Mouse (Mus musculus): ENCODE data around the gene Stxbp2.
A peak's percentile ranks its signal among the peaks of the same experiment; 100 is the strongest.
"Not testable (repeated sequence)": the region's sequence is repeated elsewhere in the genome, so short reads cannot be mapped to it uniquely, and the experiment has no call there.

The Stxbp2 gene

GRCm38 (mm10) chr8:3630647-3631477 is at the start of gene Stxbp2:
Gene Stxbp2 (plus strand): TSS chr8:3630955.
- peak; percentile 45 for DNase-seq (ENCODE audit: low read depth, low spot score)

DNA sequence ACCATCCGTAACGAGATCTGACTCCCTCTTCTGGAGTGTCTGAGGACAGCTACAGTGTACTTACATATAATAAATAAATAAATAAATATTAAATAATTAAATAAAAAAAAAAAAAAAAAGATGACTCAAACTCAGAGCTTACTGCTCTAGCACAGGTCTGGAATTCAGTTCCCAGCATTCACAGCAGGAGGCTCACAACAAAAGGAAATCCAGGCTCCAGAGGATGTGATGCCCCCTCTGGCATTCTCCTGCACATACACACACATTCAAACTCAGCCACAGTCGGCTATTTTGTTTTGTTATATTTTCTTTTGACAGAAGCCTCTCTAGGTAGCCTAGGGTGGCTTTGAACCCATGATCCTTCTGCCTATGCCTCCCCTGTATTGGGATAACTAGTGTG is 48.8 kb upstream of the Stxbp2 start:
- not testable (repeated sequence) for DNase-seq (ENCODE audit: low read depth, low spot score)

GRCm38 (mm10) chr8:3586452-3586851 is 44.3 kb upstream of the Stxbp2 start:
- no peak for DNase-seq (ENCODE audit: low read depth, low spot score)

- no peak for DNase-seq (ENCODE audit: low read depth, low spot score)
These were observed 43.8 kb upstream of the Stxbp2 start, which contains the start of gene Camsap3 for GRCm38 (mm10) chr8:3586993-3587390. Gene Camsap3 (plus strand): TSS chr8:3587293.

- peak; percentile 50 for DNase-seq (ENCODE audit: low read depth, low spot score)
These were observed 43.1 kb upstream of the Stxbp2 start for GRCm38 (mm10) chr8:3587391-3588257.

DNA sequence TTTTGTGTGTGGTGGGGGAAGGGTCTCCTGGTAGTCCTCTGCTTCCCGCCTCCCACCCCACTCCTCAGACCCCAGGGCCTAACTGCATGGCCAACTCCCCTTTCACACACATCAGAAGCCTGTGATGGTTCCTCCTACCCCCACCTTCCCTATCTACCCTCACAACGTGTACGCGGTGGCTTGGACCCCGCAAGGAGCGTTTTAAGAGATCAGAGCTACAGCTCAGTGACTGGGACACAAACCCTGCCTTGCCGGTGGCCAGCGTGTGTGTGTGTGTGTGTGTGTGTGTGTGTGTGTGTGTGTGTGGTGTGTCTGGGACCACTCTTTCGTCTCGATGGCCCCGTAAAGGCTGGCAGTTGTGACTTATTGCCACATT is 42.5 kb upstream of the Stxbp2 start:
- DNase-seq (ENCODE audit: low read depth, low spot score) = no peak

DNA sequence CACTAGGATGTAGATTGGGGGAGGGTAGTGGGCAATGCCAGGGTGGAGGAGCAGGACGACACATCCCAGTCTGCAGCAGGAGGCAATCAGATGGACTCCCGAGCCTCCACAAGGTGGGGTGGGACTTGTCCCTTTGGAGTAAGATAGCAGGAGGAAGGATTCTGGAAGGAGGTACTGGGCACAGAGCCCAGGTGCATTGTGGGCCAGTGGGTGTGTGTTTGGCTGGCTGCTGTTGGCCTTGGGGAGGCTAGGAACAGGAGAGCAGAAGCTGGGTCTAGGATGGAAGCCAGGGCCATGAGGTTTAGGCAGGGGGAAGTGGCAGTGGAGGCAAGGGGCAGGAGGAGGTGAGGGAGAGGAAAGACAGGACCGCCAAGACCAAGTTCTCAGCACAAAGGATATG is 37.3 kb upstream of the Stxbp2 start:
- no peak for DNase-seq (ENCODE audit: low read depth, low spot score)

DNA sequence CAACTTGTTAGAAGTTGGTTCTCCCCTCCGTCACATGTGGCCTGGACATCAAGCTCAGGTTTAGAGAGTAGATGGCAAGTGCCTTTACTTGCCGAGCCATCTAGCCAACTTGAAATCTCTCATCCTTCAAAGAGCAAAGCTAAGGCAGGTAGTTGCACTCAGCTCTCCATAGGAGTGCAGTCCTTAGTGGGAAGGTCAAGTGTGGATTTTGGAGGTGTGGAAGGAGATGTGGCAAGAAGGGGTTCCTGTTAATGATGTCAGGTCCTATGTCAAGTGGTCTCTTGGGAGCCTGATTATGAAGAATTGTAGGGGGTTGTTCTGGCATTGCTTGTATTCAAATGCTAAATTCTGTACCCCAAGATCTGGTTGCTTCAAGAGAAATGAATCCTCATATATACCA is 36.3 kb upstream of the Stxbp2 start:
- no peak for DNase-seq (ENCODE audit: low read depth, low spot score)

DNA sequence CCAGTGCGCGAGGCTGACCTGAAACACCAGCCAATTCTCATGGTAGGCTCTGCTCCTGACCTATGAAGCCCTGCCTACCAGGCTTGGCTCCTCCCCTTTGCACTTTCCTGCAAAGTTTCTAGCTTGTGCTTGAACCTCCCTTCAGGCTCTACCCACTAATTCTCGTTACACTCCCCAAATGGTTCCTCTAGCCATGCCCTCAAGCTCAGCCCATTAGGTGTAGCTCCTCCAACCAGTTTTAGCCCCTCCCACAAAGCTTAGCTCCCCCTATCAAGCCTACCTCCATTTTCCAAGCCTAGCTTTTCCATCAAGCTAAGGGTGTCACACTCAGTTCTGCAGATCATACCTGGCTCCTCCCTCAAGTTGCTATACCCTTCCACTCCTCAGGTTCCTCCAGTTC is 32.7 kb upstream of the Stxbp2 start:
- no peak for DNase-seq (ENCODE audit: low read depth, low spot score)

- no peak for DNase-seq (ENCODE audit: low read depth, low spot score)
These were observed 31.5 kb upstream of the Stxbp2 start for GRCm38 (mm10) chr8:3599219-3599618.

DNA sequence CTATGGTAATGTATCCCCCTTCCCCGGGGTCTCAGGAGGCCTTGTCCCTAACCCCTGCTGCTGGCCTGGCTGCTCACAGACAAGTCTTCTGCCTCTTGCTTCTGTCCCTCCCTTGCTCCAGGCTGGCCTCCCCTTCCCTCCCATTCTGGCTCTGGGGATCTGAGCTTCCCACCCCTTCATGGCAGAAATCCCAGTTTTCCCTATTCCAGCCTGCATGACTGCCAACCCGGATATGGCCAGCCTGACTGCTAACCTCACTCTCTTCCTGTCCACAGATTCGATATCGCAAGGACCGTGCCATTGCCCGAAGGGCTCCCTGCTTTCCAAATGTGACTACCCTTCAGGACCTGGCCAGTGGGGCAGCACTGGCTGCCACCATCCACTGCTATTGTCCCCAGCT is 30.4 kb upstream of the Stxbp2 start:
- no peak for DNase-seq (ENCODE audit: low read depth, low spot score)

DNA sequence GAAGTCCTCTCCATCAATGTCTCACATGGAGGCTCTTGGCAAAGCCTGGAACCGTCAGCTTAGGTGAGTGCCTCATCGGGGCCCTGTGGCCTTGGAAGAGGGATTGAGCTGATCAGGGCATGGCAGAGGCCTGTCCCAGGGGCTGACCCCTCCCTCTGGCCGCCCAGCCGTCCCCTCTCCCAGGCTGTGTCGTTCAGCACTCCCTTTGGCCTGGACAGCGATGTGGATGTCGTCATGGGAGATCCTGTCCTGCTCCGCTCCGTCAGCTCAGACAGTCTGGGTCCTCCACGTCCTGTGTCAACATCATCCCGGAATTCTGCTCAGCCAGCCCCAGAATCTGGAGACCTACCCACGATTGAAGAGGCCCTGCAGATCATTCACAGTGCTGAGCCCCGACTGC is 27.3 kb upstream of the Stxbp2 start:
- no peak for DNase-seq (ENCODE audit: low read depth, low spot score)

DNA sequence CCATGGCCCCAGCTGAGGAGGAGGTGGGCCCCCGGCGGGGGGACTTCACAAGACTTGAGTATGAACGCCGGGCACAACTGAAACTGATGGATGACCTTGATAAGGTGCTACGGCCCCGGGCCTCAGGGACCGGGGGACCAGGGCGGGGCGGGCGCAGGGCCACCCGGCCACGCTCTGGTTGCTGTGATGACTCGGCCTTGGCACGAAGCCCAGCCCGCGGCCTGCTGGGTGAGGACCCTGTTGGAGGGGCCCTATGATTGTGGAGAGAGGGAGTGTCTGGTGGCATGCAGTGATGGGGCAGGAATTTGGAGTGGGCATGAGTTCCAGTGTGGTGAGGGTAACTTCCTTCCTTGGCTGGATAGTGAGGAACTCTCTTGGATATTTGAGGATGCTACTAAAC is 24.2 kb upstream of the Stxbp2 start:
- DNase-seq (ENCODE audit: low read depth, low spot score) = no peak

DNA sequence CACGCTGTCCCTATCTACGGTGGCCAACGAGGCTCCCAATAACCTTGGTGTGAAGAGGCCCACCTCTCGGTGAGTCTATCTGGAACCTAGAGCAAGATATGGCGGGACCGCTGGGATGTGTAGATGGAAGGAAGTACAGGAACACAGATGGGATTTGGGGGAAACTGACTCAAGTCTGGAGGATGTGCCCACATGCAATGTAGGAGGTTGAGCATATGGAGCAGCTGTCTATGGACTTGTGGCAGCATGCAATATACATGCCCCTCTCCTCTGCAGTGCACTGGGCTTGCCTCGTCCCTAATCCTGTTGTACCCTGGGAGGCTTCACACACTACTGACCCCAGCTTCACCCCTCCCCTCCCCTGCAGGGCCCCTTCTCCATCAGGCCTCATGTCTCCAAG is 22.9 kb upstream of the Stxbp2 start:
- no peak for DNase-seq (ENCODE audit: low read depth, low spot score)

DNA sequence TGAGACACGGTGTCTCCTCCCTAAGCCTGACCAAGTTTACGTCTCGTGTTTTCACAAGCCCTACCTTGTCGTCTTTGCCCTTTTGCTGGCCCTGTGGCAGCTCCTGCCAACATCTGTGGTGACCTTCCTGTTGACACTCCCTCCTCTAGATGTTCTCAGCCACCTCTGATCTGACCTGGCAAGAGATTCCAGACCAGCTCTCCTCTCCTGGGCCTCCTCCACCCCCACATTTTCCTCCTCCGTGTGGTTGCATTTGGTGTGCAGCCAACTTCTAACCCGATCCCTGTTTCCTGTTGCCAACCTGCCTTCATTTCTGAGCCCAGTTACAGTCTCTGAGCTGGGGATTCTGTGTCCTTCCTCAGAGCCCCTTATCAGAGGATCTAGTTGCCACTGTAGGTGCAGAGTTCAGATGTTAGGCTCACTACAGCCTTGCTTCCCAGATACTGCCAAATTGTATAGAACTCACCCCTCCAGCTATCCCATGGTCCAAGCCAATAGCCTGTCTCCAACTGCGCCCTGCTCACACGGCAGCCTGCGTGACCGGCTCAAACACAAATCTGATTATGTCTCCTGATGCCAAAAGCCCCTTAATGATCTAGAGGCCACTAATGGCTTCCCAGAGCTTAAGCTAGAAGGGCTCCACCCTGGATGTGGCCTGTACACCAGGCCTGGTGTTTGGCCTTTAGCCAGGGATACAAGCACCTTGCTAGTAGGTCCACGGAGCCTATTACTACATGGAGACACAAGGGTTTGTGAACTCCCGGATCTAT is 21.5 kb upstream of the Stxbp2 start:
- peak; percentile 75 for DNase-seq (ENCODE audit: low read depth, low spot score)

- no peak for DNase-seq (ENCODE audit: low read depth, low spot score)
These were observed 21.0 kb upstream of the Stxbp2 start for GRCm38 (mm10) chr8:3609816-3610150.

DNA sequence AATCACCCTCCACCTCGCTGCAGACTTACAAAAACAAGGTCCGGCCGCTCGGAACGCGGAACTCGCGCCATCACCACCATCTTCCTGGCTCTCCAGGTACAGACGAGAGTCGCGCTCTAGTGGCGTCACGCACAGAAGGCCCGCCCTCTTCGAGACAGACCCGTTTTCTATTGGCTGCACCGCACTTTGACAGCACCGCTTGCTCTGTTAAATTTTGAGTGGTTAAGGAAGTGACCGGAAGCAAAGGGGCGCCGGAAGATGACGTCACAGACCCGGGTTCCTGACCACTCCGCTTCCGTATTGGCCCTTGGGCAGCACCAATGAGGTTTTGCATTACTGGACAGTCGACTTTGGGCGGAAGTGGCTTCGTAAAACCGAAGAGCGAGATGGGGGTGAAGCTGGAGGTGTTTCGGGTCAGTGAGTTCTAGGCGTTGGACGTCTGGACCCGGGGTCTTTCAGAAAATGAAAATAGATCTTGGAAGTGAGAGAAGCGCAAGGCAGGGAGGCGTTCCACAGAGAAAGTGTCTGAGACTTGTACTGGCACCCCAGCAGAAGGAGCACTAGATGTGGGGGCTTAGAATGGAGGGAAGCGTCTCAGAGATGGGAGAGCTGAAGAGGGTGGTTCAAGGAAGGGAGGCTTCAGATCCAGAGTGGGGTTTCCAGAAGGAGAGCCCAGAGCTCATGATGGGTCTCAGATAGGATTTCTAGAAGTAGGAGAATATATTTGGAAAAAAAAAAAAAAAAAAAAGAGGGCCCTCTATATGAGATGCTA is 9.4 kb upstream of the Stxbp2 start, which contains the start of the genes Xab2 and Pet100:
Gene Xab2, minus strand, starts transcription at position 118 of the 772 bp plus-strand sequence.
Gene Pet100, plus strand, starts transcription at position 350 of the 772 bp plus-strand sequence.
- DNase-seq (ENCODE audit: low read depth, low spot score) = peak; percentile 100

- DNase-seq (ENCODE audit: low read depth, low spot score) = no peak
These were observed 8.6 kb upstream of the Stxbp2 start for GRCm38 (mm10) chr8:3622119-3622518.

GRCm38 (mm10) chr8:3625445-3625844 is 5.3 kb upstream of the Stxbp2 start, which contains the start of gene Pcp2:
Gene Pcp2 (minus strand): TSS chr8:3625545.
- no peak for DNase-seq (ENCODE audit: low read depth, low spot score)

DNA sequence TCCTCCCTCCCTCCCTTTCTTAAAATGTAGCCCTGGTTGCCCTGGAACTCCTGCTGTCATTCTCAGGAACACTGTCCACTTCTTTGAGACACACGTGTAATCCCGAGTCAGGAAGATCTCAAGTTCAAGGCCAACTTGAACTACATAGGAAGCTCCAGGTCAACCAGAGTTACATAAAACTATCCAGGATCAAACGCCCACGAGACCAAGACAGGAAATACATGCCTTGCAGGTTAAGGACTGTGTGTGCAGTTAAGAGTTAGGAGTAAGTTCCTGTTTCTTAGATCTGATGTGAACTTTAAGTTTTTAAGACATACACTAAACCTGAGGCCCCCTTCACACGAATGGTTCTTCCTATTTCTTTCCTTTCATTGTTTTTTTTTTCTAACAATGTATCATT is 3.8 kb upstream of the Stxbp2 start:
- no peak for DNase-seq (ENCODE audit: low read depth, low spot score)

- DNase-seq (ENCODE audit: low read depth, low spot score) = peak; percentile 23
These were observed 2.7 kb upstream of the Stxbp2 start for GRCm38 (mm10) chr8:3628014-3628413.
